Mouse (Mus musculus): ENCODE data around the gene Rgl3. TPM values are rescaled to one million over a fixed set of nuclear protein-coding genes. Genes with fewer than 3 reads are reported as not detected.

Gene Rgl3
- total and polyA plus RNA-seq, 3 experiments: not detected

DNA sequence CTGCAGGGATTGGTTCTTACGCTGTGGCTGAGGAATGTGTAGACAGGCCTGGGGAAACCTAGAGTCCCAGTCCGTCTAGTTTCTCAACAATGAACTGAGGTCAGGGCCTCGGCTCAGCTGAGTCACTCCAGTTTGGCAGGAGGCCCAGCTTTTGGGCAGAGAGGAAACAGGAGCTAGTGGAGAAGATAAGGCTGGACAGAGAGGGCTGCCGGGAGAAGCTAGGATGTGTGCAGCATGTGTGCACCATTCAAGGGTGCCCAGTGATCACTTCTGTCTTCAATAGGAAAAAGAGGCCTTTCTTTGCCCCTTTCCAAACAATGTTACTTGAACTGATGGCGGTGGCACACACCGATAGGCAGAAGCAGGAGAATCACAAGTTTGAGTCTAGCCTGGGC, 65.2 kb downstream of the Rgl3 start:
- Histone ChIP-seq H3K9me3 (replicated peaks; ENCODE audit: low read length) (no peaks in the 10 kb centered on the region), H3K79me2 (replicated peaks; ENCODE audit: control insufficient read depth, extremely low read depth, insufficient read depth, poor library complexity, severe bottlenecking) (no peaks in the 10 kb centered on the region), H3K4me3 (replicated peaks in 1 of 3; ENCODE audit: low read depth in 2 of 3, low read length in 2 of 3, poor library complexity in 1 of 3) (no peak overlapping the region), H3K4me1 (ENCODE audit: control insufficient read depth in 1 of 2, insufficient read depth in 2 of 2) (peaks cover 4 to 11% of the 10 kb centered on the region in 2 experiments; a peak in 2 of 4 replicates), H3K27me3 (replicated peaks) (peaks cover 32% of the 10 kb centered on the region), H3K4me2 (ENCODE audit: insufficient read depth, low read depth, poor library complexity, severe bottlenecking) (no peak overlapping the region), H3K27ac (ENCODE audit: insufficient read depth, low read depth) (no peak overlapping the region), H3K36me3 (replicated peaks in 1 of 2; ENCODE audit: control insufficient read depth in 1 of 2, insufficient read depth in 1 of 2, low read length in 1 of 2) (no peaks in the 10 kb centered on the region), H3K9ac (ENCODE audit: insufficient read depth, low read depth) (no peak overlapping the region)
- in situ Hi-C loops (cut with MboI; ENCODE audit: low pct_ligation_motif_present, low pct_unique_long_range_greater_than_20kb, low sequenced_read_pairs) (no loop called here), dilution Hi-C loops (cut with MboI; ENCODE audit: extremely low pct_ligation_motif_present, extremely low pct_unique_long_range_greater_than_20kb, low sequenced_read_pairs) (no loop called here)
- DNase-seq (ENCODE audit: extremely low read depth): no peak
- TF ChIP-seq TBP (conservative IDR thresholded peaks at IDR 0.05; ENCODE audit: low read depth, low read length): no peak
- TF ChIP-seq SMC3 (IDR thresholded peaks at IDR 0.05; ENCODE audit: low read depth, low read length): no peak
- TF ChIP-seq USF2 (conservative IDR thresholded peaks at IDR 0.05; ENCODE audit: low read depth, low read length): no peak
- TF ChIP-seq ZKSCAN1 (IDR thresholded peaks at IDR 0.05; ENCODE audit: borderline replicate concordance, low read depth, low read length): no peak
- no peak for TF ChIP-seq PAX5 (IDR thresholded peaks at IDR 0.05; ENCODE audit: low read length)
- TF ChIP-seq RCOR1 (conservative IDR thresholded peaks at IDR 0.05; ENCODE audit: low read depth, low read length): no peak
- TF ChIP-seq ELF1 (IDR thresholded peaks at IDR 0.05; ENCODE audit: low read depth, low read length): no peak
- no peak for TF ChIP-seq MAX (IDR thresholded peaks at IDR 0.05; ENCODE audit: low read length)
- TF ChIP-seq MYC (IDR thresholded peaks at IDR 0.05; ENCODE audit: low read depth, low read length): no peak
- TF ChIP-seq POLR2A (IDR thresholded peaks at IDR 0.05; ENCODE audit: low read depth, low read length): no peak
- no peak for TF ChIP-seq KAT2A (IDR thresholded peaks at IDR 0.05; ENCODE audit: insufficient replicate concordance, low read length)
- no peak for TF ChIP-seq TCF12 (IDR thresholded peaks at IDR 0.05; ENCODE audit: low read depth, low read length)
- no peak for TF ChIP-seq CTCF (conservative IDR thresholded peaks at IDR 0.05 in 1 of 2, IDR thresholded peaks at IDR 0.05 in 1 of 2; ENCODE audit: low read depth in 2 of 2, low read length in 2 of 2)
- no peak for TF ChIP-seq E2F4 (IDR thresholded peaks at IDR 0.05; ENCODE audit: insufficient replicate concordance, low read depth, low read length)
- TF ChIP-seq UBTF (IDR thresholded peaks at IDR 0.05; ENCODE audit: low read depth, low read length): no peak
- no peak for TF ChIP-seq MXI1 (IDR thresholded peaks at IDR 0.05; ENCODE audit: low read depth, low read length)
- no peak for TF ChIP-seq MEF2A (IDR thresholded peaks at IDR 0.05; ENCODE audit: borderline replicate concordance, low read depth, low read length)
- no peak for TF ChIP-seq ETS1 (conservative IDR thresholded peaks at IDR 0.05; ENCODE audit: low read depth, low read length)

GRCm38 (mm10) chr9:21923490-21924098, 65.7 kb downstream of the Rgl3 start:
- in situ Hi-C loops (cut with MboI; ENCODE audit: low pct_ligation_motif_present, low pct_unique_long_range_greater_than_20kb, low sequenced_read_pairs) (no loop called here), dilution Hi-C loops (cut with MboI; ENCODE audit: extremely low pct_ligation_motif_present, extremely low pct_unique_long_range_greater_than_20kb, low sequenced_read_pairs) (no loop called here)
- Histone ChIP-seq H3K4me1 (ENCODE audit: control insufficient read depth in 1 of 2, insufficient read depth in 2 of 2) (peaks cover 5 to 11% of the 10 kb centered on the region in 2 experiments; a peak in 2 of 4 replicates), H3K9me3 (replicated peaks; ENCODE audit: low read length) (no peaks in the 10 kb centered on the region), H3K4me3 (replicated peaks in 1 of 3; ENCODE audit: low read depth in 2 of 3, low read length in 2 of 3, poor library complexity in 1 of 3) (no peak overlapping the region), H3K79me2 (replicated peaks; ENCODE audit: control insufficient read depth, extremely low read depth, insufficient read depth, poor library complexity, severe bottlenecking) (no peaks in the 10 kb centered on the region), H3K4me2 (ENCODE audit: insufficient read depth, low read depth, poor library complexity, severe bottlenecking) (no peak overlapping the region), H3K27ac (ENCODE audit: insufficient read depth, low read depth) (no peak overlapping the region), H3K36me3 (replicated peaks in 1 of 2; ENCODE audit: control insufficient read depth in 1 of 2, insufficient read depth in 1 of 2, low read length in 1 of 2) (no peaks in the 10 kb centered on the region), H3K27me3 (replicated peaks) (peaks cover 27% of the 10 kb centered on the region), H3K9ac (ENCODE audit: insufficient read depth, low read depth) (no peak overlapping the region)
- TF ChIP-seq ZNF384 (IDR thresholded peaks at IDR 0.05; ENCODE audit: low read depth, low read length): no peak
- DNase-seq (ENCODE audit: extremely low read depth): no peak
